Mouse (Mus musculus) erythroblast, embryonic 14.5 days (primary cell): ENCODE measurements around the gene Ces5a.

Source experiments
- GATA1 ChIP-seq: IDR thresholded peaks from 2 replicates; pipeline ENCODE4 v1.6.1; 2012; ENCODE audit warnings: low read length, inconsistent platforms, mixed read lengths
- TAL1 ChIP-seq: IDR thresholded peaks from 3 replicates; pipeline ENCODE4 v1.6.1; 2012; ENCODE audit warnings: low read length, inconsistent platforms, mixed read lengths

DNA sequence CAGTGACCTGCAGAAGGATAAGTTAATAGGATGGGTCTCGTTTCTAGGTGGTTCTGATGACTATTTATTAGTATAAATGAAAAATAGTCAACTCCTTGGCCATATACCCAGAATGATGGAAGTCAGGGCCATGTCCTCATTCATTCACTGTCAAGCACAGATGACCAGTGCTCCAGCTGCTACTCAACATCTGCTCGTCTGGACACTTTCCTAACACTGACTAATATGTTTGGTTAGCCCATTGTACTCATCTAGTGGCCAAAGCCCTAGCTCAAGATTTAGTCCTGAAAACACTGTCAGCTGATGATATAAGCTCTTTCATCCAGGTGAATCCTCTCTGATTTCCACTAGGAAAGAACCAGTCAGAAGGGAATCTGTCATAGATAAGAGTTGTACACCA lies 24.1 kb upstream of the Ces5a start:
- TF ChIP-seq GATA1, result no peak
- TF ChIP-seq TAL1, result no peak
